Mouse (Mus musculus) heart, postnatal 4 days (tissue): ENCODE data around the gene Zfp62. TPM values are rescaled to one million over a fixed set of nuclear protein-coding genes. Genes with fewer than 3 reads are reported as not detected.

Source experiments
- total RNA-seq, 2 experiments: library from RNA; stranded (reverse); gene quantifications; 2 replicates each; pipeline ENCODE4 v1.2.3; 2021

Zfp62 gene
- total RNA-seq, 2 experiments from 2014 or later: 37.2 to 37.7 TPM

Other genes starting within 250 kb of the Zfp62 start
- gene Olfr56, start 224.4 kb upstream of the Zfp62 start, total RNA-seq: under 1 TPM in 1 of 2 experiments, not detected in 1; 0.18 TPM
- 1 to 10 TPM; 2.0 to 2.1 TPM for gene 9930111J21Rik1, start 223.9 kb upstream of the Zfp62 start, total RNA-seq
- under 1 TPM; 0.07 to 0.29 TPM for gene Gm12185, start 211.1 kb upstream of the Zfp62 start, total RNA-seq
- gene Tgtp1, start 209.1 kb upstream of the Zfp62 start, total RNA-seq: under 1 TPM; 0.21 to 0.27 TPM
- 1 to 10 TPM; 3.6 to 3.9 TPM for gene 9930111J21Rik2, start 152.1 kb upstream of the Zfp62 start, total RNA-seq
- gene Tgtp2, start 139.1 kb upstream of the Zfp62 start, total RNA-seq: not detected
- 1 to 10 TPM; 1.4 to 1.6 TPM for gene Ifi47, start 126.7 kb upstream of the Zfp62 start, total RNA-seq
- gene Olfr1396, start 88.4 kb upstream of the Zfp62 start, total RNA-seq: 1 to 10 TPM in 1 of 2 experiments, under 1 TPM in 1; 0.63 to 1.1 TPM
- not detected for gene Olfr1395, start 61.0 kb upstream of the Zfp62 start, total RNA-seq
- not detected for gene Olfr1394, start 48.9 kb upstream of the Zfp62 start, total RNA-seq
- gene Btnl9, start 16.1 kb upstream of the Zfp62 start, total RNA-seq: 10 to 100 TPM; 38.4 to 40.3 TPM
- 10 to 100 TPM; 71.2 to 76.7 TPM for gene Mgat1, start 40.9 kb downstream of the Zfp62 start, total RNA-seq
- under 1 TPM; 0.23 to 0.33 TPM for gene Olfr1393, start 75.0 kb downstream of the Zfp62 start, total RNA-seq
- gene Olfr1392, start 82.0 kb downstream of the Zfp62 start, total RNA-seq: under 1 TPM in 1 of 2 experiments, not detected in 1; 0.11 TPM
- not detected for gene Olfr10, start 101.4 kb downstream of the Zfp62 start, total RNA-seq
- gene Olfr1391, start 119.5 kb downstream of the Zfp62 start, total RNA-seq: not detected
- gene Olfr1390, start 131.9 kb downstream of the Zfp62 start, total RNA-seq: not detected
- not detected for gene Olfr1389, start 219.8 kb downstream of the Zfp62 start, total RNA-seq
- gene Olfr1388, start 233.3 kb downstream of the Zfp62 start, total RNA-seq: not detected